Mouse (Mus musculus) embryonic fibroblast, embryonic 13.5 days (primary cell): ENCODE measurements at regions not wholly inside any gene's neighbourhood (a gene's known extent, or its start where the extent isn't known, plus 50 kb on each side); places are given as distances from the start of the nearest gene placed in this dataset.

Source experiments
- CTCF ChIP-seq: IDR thresholded peaks from 2 replicates; pipeline ENCODE4 v1.5.1; 2011; ENCODE audit warnings: mild to moderate bottlenecking, control low read depth, low read length, moderate library complexity, borderline replicate concordance; ENCODE audit not compliant: insufficient read depth
- POLR2A ChIP-seq: IDR thresholded peaks from 2 replicates; pipeline ENCODE4 v1.6.1; 2011; ENCODE audit warnings: low read depth, mild to moderate bottlenecking, control low read depth, low read length, moderate library complexity

DNA sequence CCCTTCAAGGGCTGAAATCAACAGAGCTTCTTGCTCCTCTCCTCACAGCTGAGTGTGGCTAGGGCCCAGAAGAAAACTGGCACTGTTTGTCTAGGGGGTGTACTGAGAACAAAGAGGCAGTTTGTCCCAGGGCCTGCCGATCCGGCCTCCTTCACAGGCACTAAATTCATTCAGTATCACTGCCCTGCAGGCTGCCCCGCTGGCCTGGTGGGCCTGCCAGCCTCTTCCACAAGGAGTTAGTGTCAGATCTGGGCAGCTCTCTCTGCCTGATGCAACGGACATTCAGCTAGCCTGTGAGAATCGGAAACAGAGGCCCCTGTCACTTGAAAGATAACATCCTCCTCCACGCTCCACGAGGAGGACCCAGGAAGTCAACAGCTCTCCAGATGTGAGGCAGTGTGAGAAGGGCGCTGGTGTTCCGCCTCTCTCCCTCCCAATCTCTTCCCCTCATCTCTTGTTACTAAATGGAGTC, 83.5 kb upstream of the Usp24 start:
- TF ChIP-seq CTCF (no peak), POLR2A (no peak)
